Mouse (Mus musculus) urinary bladder, postnatal 14 days (tissue): ENCODE measurements around the gene Dhtkd1.
"Not testable (repeated sequence)": the region's sequence is repeated elsewhere in the genome, so short reads cannot be mapped to it uniquely, and the experiment has no call there.

ENCODE experiments used
- DNase-seq: peaks from one replicate; pipeline ENCODE4 v3.0.0; 2021; ENCODE audit warnings: low spot score

Dhtkd1 gene

GRCm38 (mm10) chr2:5942416-5943032, at the start of gene Dhtkd1:
TSS of gene Dhtkd1 (minus strand) at chr2:5942792.
- peak; percentile 60 for DNase-seq

GRCm38 (mm10) chr2:5977532-5977931, 34.9 kb upstream of the Dhtkd1 start:
- no peak for DNase-seq

GRCm38 (mm10) chr2:5970629-5971028, 28.0 kb upstream of the Dhtkd1 start:
- not testable (repeated sequence) for DNase-seq

- no peak for DNase-seq
Observed at GRCm38 (mm10) chr2:5965972-5966371, 23.4 kb upstream of the Dhtkd1 start.

- DNase-seq, result not testable (repeated sequence)
Observed at GRCm38 (mm10) chr2:5963729-5964128, 21.1 kb upstream of the Dhtkd1 start.

GRCm38 (mm10) chr2:5962265-5962664, 19.7 kb upstream of the Dhtkd1 start:
- DNase-seq, result no peak

GRCm38 (mm10) chr2:5957705-5958104, 15.1 kb upstream of the Dhtkd1 start:
- no peak for DNase-seq

GRCm38 (mm10) chr2:5951621-5952211, 9.1 kb upstream of the Dhtkd1 start:
- peak; percentile 55 for DNase-seq

- DNase-seq, result peak; percentile 95
Observed at GRCm38 (mm10) chr2:5950766-5951595, 8.4 kb upstream of the Dhtkd1 start, which contains the start of gene Upf2. TSS of gene Upf2 (plus strand) at chr2:5951469.

- peak; percentile 65 for DNase-seq
Observed at GRCm38 (mm10) chr2:5950305-5950704, 7.7 kb upstream of the Dhtkd1 start.

- DNase-seq, result not testable (repeated sequence)
Observed at GRCm38 (mm10) chr2:5949821-5950220, 7.2 kb upstream of the Dhtkd1 start.

GRCm38 (mm10) chr2:5948964-5949363, 6.4 kb upstream of the Dhtkd1 start:
- no peak for DNase-seq

GRCm38 (mm10) chr2:5946876-5947275, 4.3 kb upstream of the Dhtkd1 start:
- DNase-seq, result no peak

- no peak for DNase-seq
Observed at GRCm38 (mm10) chr2:5945629-5946028, 3.0 kb upstream of the Dhtkd1 start.

- no peak for DNase-seq
Observed at GRCm38 (mm10) chr2:5943071-5943470, 479 bp upstream of the Dhtkd1 start.

GRCm38 (mm10) chr2:5941861-5942415, 654 bp downstream of the Dhtkd1 start:
- no peak for DNase-seq

- DNase-seq, result no peak
Observed at GRCm38 (mm10) chr2:5940936-5941335, 1.7 kb downstream of the Dhtkd1 start.

GRCm38 (mm10) chr2:5939911-5940310, 2.7 kb downstream of the Dhtkd1 start:
- no peak for DNase-seq

- no peak for DNase-seq
Observed at GRCm38 (mm10) chr2:5939319-5939718, 3.3 kb downstream of the Dhtkd1 start.

GRCm38 (mm10) chr2:5936550-5936949, 6.0 kb downstream of the Dhtkd1 start:
- no peak for DNase-seq

GRCm38 (mm10) chr2:5936068-5936467, 6.5 kb downstream of the Dhtkd1 start:
- DNase-seq, result no peak

- no peak for DNase-seq
Observed at GRCm38 (mm10) chr2:5934936-5935335, 7.7 kb downstream of the Dhtkd1 start.

GRCm38 (mm10) chr2:5931938-5932337, 10.7 kb downstream of the Dhtkd1 start:
- DNase-seq, result no peak
